Mouse (Mus musculus): ENCODE data around the gene Dhrs9. TPM values are rescaled to one million over a fixed set of nuclear protein-coding genes. Genes with fewer than 3 reads are reported as not detected.

Gene Dhrs9
- 9.9 TPM for polyA plus RNA-seq (2014; fragmentation: Illumina TruSeq; extraction: RNeasy Lipid Tissue Mini Kit (QIAGEN cat#74804))

GRCm38 (mm10) chr2:69380281-69380680, at the start of gene Dhrs9:
Dhrs9 (plus strand) TSS chr2:69380445.

GRCm38 (mm10) chr2:69342496-69343221, 37.6 kb upstream of the Dhrs9 start, which contains the start of gene Abcb11:
Abcb11 (minus strand) TSS chr2:69342616.

Other genes starting within 250 kb of the Dhrs9 start
- gene Nostrin, start 244.6 kb upstream of the Dhrs9 start, polyA plus RNA-seq (2014; fragmentation: Illumina TruSeq; extraction: RNeasy Lipid Tissue Mini Kit (QIAGEN cat#74804)) = 9.9 TPM
- gene Spc25, start 174.3 kb upstream of the Dhrs9 start, polyA plus RNA-seq (2014; fragmentation: Illumina TruSeq; extraction: RNeasy Lipid Tissue Mini Kit (QIAGEN cat#74804)) = 150 TPM
- gene G6pc2, start 169.4 kb upstream of the Dhrs9 start, polyA plus RNA-seq (2014; fragmentation: Illumina TruSeq; extraction: RNeasy Lipid Tissue Mini Kit (QIAGEN cat#74804)) = 0.51 TPM
- gene Abcb11, start 37.8 kb upstream of the Dhrs9 start, polyA plus RNA-seq (2014; fragmentation: Illumina TruSeq; extraction: RNeasy Lipid Tissue Mini Kit (QIAGEN cat#74804)) = 0.40 TPM
- gene Lrp2, start 205.6 kb downstream of the Dhrs9 start, polyA plus RNA-seq (2014; fragmentation: Illumina TruSeq; extraction: RNeasy Lipid Tissue Mini Kit (QIAGEN cat#74804)) = 0.77 TPM

Data from ovary, adult 10 weeks (tissue).